Mouse (Mus musculus): ENCODE measurements at regions not wholly inside any gene's neighbourhood (a gene's known extent, or its start where the extent isn't known, plus 50 kb on each side); places are given as distances from the start of the nearest gene placed in this dataset.

- H3K4me2 ChIP-seq (replicated peaks; ENCODE audit: low read depth) = no peak overlapping the region
- ATAC-seq = no peak
- H3K4me3 ChIP-seq (ENCODE audit: low read depth, low read length) = no peak overlapping the region
- no peaks in the 10 kb centered on the region for H3K9me3 ChIP-seq (ENCODE audit: control insufficient read depth)
- WGBS = 75% methylated on average over 6 of the region's 6 CpGs
- no peak overlapping the region for H3K9ac ChIP-seq (ENCODE audit: low read depth, low read length)
- H3K4me1 ChIP-seq (replicated peaks; ENCODE audit: control insufficient read depth, insufficient read depth, low read length) = no peaks in the 10 kb centered on the region
- TF ChIP-seq CTCF (IDR thresholded peaks at IDR 0.05; ENCODE audit: low read depth) = no peak
- no peaks in the 10 kb centered on the region for H3K36me3 ChIP-seq (ENCODE audit: control insufficient read depth, insufficient read depth)
- no peaks in the 10 kb centered on the region for H3K27me3 ChIP-seq (replicated peaks; ENCODE audit: control insufficient read depth, insufficient read depth, low read length)
- no peak overlapping the region for H3K27ac ChIP-seq (ENCODE audit: low read depth, low read length)
These were observed 442.9 kb upstream of the Trpc7 start for GRCm38 (mm10) chr13:57338676-57339075.

GRCm38 (mm10) chr13:57336596-57336995 is 440.8 kb upstream of the Trpc7 start:
- H3K4me1 ChIP-seq (replicated peaks; ENCODE audit: control insufficient read depth, insufficient read depth, low read length) = no peaks in the 10 kb centered on the region
- H3K4me3 ChIP-seq (ENCODE audit: low read depth, low read length) = no peak overlapping the region
- 92% methylated on average over 8 of the region's 8 CpGs for WGBS
- no peak for ATAC-seq
- H3K36me3 ChIP-seq (ENCODE audit: control insufficient read depth, insufficient read depth) = no peaks in the 10 kb centered on the region
- no peak overlapping the region for H3K4me2 ChIP-seq (replicated peaks; ENCODE audit: low read depth)
- H3K27ac ChIP-seq (ENCODE audit: low read depth, low read length) = no peak overlapping the region
- H3K9me3 ChIP-seq (ENCODE audit: control insufficient read depth) = no peaks in the 10 kb centered on the region
- no peaks in the 10 kb centered on the region for H3K27me3 ChIP-seq (replicated peaks; ENCODE audit: control insufficient read depth, insufficient read depth, low read length)
- H3K9ac ChIP-seq (ENCODE audit: low read depth, low read length) = no peak overlapping the region
- no peak for TF ChIP-seq CTCF (IDR thresholded peaks at IDR 0.05; ENCODE audit: low read depth)

GRCm38 (mm10) chr13:57332976-57333375 is 437.2 kb upstream of the Trpc7 start:
- WGBS = 74% methylated on average over 5 of the region's 5 CpGs
- Histone ChIP-seq H3K9me3 (ENCODE audit: control insufficient read depth) (no peaks in the 10 kb centered on the region), H3K4me1 (replicated peaks; ENCODE audit: control insufficient read depth, insufficient read depth, low read length) (no peaks in the 10 kb centered on the region), H3K27ac (ENCODE audit: low read depth, low read length) (no peak overlapping the region), H3K4me3 (ENCODE audit: low read depth, low read length) (no peak overlapping the region), H3K9ac (ENCODE audit: low read depth, low read length) (no peak overlapping the region), H3K36me3 (ENCODE audit: control insufficient read depth, insufficient read depth) (no peaks in the 10 kb centered on the region), H3K4me2 (replicated peaks; ENCODE audit: low read depth) (no peak overlapping the region), H3K27me3 (replicated peaks; ENCODE audit: control insufficient read depth, insufficient read depth, low read length) (no peaks in the 10 kb centered on the region)
- ATAC-seq = no peak
- TF ChIP-seq CTCF (IDR thresholded peaks at IDR 0.05; ENCODE audit: low read depth) = no peak

GRCm38 (mm10) chr13:57331868-57332267 is 436.1 kb upstream of the Trpc7 start:
- H3K4me3 ChIP-seq (ENCODE audit: low read depth, low read length) = no peak overlapping the region
- no peaks in the 10 kb centered on the region for H3K27me3 ChIP-seq (replicated peaks; ENCODE audit: control insufficient read depth, insufficient read depth, low read length)
- H3K36me3 ChIP-seq (ENCODE audit: control insufficient read depth, insufficient read depth) = no peaks in the 10 kb centered on the region
- no peak for ATAC-seq
- TF ChIP-seq CTCF (IDR thresholded peaks at IDR 0.05; ENCODE audit: low read depth) = no peak
- H3K4me1 ChIP-seq (replicated peaks; ENCODE audit: control insufficient read depth, insufficient read depth, low read length) = no peaks in the 10 kb centered on the region
- WGBS = 53% methylated on average over 5 of the region's 5 CpGs
- H3K9ac ChIP-seq (ENCODE audit: low read depth, low read length) = no peak overlapping the region
- H3K4me2 ChIP-seq (replicated peaks; ENCODE audit: low read depth) = no peak overlapping the region
- no peaks in the 10 kb centered on the region for H3K9me3 ChIP-seq (ENCODE audit: control insufficient read depth)
- no peak overlapping the region for H3K27ac ChIP-seq (ENCODE audit: low read depth, low read length)

GRCm38 (mm10) chr13:57325306-57325925 is 429.6 kb upstream of the Trpc7 start:
- H3K27ac ChIP-seq (ENCODE audit: low read depth, low read length) = no peak overlapping the region
- no peaks in the 10 kb centered on the region for H3K9me3 ChIP-seq (ENCODE audit: control insufficient read depth)
- no peak overlapping the region for H3K4me3 ChIP-seq (ENCODE audit: low read depth, low read length)
- no peaks in the 10 kb centered on the region for H3K4me1 ChIP-seq (replicated peaks; ENCODE audit: control insufficient read depth, insufficient read depth, low read length)
- H3K9ac ChIP-seq (ENCODE audit: low read depth, low read length) = no peak overlapping the region
- WGBS = 81% methylated on average over 6 of the region's 6 CpGs
- H3K36me3 ChIP-seq (ENCODE audit: control insufficient read depth, insufficient read depth) = no peaks in the 10 kb centered on the region
- no peak overlapping the region for H3K4me2 ChIP-seq (replicated peaks; ENCODE audit: low read depth)
- ATAC-seq = no peak
- TF ChIP-seq CTCF (IDR thresholded peaks at IDR 0.05; ENCODE audit: low read depth) = no peak
- no peaks in the 10 kb centered on the region for H3K27me3 ChIP-seq (replicated peaks; ENCODE audit: control insufficient read depth, insufficient read depth, low read length)

- H3K4me3 ChIP-seq (ENCODE audit: low read depth, low read length) = no peak overlapping the region
- no peak for TF ChIP-seq CTCF (IDR thresholded peaks at IDR 0.05; ENCODE audit: low read depth)
- no peak overlapping the region for H3K9ac ChIP-seq (ENCODE audit: low read depth, low read length)
- H3K4me1 ChIP-seq (replicated peaks; ENCODE audit: control insufficient read depth, insufficient read depth, low read length) = no peaks in the 10 kb centered on the region
- H3K27me3 ChIP-seq (replicated peaks; ENCODE audit: control insufficient read depth, insufficient read depth, low read length) = no peaks in the 10 kb centered on the region
- H3K27ac ChIP-seq (ENCODE audit: low read depth, low read length) = no peak overlapping the region
- 45% methylated on average over 11 of the region's 11 CpGs for WGBS
- no peak overlapping the region for H3K4me2 ChIP-seq (replicated peaks; ENCODE audit: low read depth)
- H3K9me3 ChIP-seq (ENCODE audit: control insufficient read depth) = no peaks in the 10 kb centered on the region
- ATAC-seq = no peak
- no peaks in the 10 kb centered on the region for H3K36me3 ChIP-seq (ENCODE audit: control insufficient read depth, insufficient read depth)
These were observed 420.6 kb upstream of the Trpc7 start for GRCm38 (mm10) chr13:57316211-57317005.
